Mouse (Mus musculus) thymus, postnatal 25 days (tissue): ENCODE results near the gene Flad1.
"Not testable (repeated sequence)": the region's sequence is repeated elsewhere in the genome, so short reads cannot be mapped to it uniquely, and the experiment has no call there.

Experiments used
- DNase-seq: peaks from one replicate; pipeline ENCODE4 v3.0.0; 2022

Flad1 gene

DNA sequence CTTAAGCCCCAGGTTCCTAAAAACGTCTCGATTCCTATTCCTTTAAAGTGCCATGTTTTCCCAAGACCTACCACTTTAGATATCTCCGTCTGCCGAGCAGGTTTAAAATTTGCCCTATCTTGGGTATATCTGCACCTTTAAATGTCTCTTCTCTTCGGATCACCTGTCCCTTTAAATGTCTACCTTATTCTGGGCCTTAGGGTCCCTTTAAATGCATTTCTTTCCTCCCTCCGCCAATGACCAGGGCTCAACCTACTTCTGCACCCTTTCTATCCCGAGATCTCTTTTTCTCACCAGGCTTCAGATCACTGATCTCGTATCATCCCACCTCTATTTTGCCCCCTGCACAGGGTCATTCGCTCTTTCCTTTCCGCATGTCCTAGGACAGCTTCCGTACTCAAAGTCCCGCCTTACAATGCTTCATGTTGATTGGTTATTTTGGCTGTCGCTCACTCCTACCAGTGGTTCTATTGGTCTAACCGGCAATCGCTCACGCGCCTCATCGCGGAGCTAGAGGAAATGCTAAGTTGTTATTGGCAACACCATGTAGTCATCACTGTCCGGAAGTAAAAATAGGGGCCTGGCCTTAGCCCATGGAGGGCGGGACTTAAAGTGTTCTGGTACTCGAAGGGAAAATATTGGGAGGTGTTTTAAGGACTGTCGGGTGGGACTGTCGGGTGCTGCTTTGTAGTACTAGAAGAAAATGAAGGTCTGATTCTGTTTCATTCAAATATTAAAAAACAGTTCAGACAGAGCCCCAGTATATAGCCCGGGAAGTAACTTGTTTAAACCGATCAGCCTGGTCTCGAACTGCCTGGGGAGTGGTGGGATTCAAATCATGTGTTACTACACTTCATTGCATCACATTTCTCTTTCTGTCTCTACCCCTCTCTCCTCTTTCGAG is at the start of gene Flad1:
Flad1 (minus strand) TSS at position 381 of the 904 bp plus-strand sequence.
- peak; percentile 99 for DNase-seq

DNA sequence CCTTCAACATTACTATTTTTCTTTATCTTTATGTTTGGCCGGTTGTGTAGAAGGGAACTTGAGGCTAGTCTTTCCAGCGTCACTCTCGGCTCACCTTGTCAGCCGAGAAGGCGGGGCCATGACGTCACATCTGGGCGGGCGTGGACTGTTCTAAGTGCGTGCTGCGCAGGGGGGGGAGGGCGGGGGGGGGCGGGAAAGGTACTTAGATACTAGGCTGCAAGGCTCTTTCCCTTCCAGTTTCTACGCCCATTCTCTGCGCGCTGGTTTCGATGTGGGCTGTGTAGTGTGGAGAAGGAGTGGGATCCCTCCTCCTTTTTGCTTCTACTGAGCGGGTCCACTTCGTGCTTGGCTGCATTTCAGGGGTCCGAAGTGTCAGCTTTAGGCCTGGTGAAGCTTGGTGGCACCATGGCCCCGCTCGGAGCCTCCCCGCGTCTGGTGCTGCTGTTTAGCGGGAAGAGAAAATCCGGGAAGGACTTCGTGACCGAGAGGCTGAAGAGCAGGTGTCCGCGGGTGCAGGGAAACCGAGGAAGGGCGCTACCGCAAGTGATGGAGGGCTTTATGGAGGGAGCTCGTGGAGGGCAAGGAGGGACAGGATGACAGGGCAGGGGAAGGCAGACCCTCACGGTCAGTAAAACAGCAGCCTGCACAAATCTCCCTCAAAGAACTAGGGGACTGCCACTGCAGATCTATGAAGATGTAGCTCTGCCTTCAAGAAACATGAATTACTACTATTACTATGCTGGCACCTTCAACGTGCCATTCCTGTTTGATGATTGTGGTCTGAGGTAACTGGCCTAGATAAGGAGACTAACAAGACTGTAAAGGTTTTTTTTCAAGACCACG is 47.5 kb upstream of the Flad1 start:
- peak; percentile 94 for DNase-seq

DNA sequence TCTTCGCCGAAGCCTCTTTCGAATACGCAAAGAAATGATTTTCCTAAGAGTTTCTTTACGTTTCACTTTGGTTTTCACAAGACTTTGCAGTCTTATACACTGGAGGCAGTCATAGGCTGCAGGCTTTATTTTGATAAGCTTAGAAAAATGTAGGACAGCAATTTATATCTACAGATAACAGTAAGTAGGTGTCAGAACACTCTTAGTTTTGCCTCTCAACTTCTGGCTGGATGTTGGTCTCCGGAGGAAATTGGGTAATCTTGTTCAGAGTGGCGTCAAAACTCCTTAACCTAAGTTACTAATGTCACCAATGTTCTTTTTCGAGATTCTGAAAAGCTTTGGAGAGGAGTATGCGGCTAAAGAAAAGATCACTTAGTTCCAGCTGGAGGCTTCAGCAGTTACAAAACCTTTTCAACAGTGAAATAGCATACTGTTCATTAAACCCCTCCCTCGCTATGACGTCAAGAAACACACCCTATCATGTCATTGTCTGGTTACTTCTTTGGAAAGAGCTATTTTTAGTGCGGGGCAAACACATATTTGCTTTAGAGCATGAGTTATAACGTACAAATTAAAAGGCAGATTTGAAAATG is 46.8 kb upstream of the Flad1 start:
- DNase-seq: peak; percentile 35

DNA sequence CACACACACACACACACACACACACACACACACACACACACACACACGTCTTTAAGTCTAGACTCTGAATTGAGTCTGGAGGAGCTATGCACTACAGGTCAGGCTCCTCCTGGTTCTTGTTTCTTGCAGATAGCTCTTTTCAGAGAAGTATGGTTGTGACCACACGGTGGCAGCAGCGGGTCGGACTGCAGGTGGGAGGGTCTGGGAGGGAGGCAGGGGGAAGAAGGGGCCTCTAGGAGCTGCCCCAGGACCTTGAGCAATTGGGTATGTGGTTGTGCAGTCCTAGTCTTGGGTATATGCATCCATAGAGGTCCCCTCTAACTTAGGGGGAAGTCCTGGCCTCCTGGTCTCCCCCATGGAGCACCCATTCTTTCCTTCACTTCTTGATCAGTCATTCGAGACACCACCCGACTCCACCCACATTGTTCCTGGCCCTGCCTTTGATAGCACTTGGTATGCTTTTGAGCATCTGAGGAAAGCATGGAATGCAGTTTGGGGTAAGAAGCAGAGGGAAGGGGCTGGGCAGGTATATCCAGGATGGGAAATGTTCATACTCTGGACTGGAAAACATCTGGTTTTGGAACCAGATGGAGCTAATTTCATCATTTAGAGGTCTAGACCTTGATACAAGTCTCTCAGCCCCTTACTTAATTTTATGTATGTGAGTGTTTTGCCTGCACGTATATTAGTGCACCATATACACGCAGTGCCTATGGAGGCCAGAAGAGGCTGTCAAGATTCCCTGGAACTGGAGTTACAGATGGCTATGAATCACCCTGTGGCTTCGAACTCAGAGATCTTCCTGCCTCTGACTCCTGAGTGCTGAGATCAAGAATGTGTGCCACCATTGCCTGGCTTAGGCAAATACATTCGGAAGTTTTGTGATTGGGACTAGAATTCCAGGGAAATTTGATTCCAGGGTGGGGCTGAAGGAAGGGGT is 45.3 kb upstream of the Flad1 start:
- peak; percentile 84 for DNase-seq

DNA sequence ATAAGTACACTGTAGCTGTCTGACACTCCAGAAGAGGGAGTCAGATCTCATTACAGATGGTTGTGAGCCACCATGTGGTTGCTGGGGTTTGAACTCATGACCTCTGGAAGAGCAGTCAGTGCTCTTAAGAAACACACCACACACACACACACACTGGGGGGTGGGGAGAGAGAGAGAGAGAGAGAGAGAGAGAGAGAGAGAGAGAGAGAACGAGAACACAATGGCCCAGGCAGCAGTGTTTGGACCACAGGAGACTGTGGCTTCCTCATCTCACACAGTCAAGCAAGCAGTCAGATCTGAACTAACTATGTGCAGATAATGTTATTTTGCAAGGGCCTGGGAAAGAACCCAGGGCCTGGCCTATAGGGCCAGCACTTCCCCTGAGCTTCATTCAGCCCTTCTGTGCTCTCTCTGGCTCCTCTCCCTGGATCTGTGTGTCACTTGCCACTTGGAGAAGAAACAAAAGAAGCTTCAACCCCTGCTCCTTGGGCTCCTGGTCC is 44.2 kb upstream of the Flad1 start:
- no peak for DNase-seq

DNA sequence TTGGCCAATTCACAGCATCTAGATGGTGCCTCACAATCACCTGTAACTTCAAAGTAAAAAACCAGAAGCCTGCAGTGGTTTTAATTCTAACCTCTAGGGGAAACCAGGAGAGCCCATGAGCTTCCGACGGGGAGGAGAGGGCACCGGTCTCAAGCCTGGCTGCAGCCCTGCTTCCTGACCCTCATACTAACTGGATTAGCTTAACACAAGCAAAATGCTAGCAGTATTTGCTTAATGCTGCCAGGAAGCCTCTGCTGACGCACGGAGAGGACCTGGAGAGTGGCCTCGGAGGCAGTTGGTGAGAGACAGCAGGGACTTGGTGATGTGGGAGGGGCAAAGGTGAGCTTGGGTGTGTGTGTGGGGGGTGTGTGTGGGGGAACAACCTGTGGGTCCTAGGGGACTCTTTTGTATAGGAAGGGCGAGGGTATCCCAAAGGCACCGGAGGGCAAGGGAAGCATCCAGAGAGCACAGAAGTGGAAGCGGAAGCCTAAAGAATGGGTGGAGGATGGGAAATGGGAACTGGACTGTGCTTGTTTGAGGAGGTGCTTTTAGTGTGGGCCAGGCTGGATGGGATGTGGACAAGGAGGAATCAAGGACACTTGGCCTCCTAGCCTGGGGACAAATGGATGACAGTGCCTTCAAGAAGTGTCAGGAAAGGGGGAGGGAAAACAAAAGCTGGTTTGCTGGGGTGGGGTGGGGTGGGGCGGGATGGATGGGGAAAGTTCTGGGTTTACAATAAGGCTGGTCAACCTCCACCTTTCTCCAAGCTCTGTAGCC is 42.9 kb upstream of the Flad1 start, which contains the start of gene Pmvk:
Pmvk (plus strand) TSS at position 141 of the 777 bp plus-strand sequence.
- DNase-seq: no peak

DNA sequence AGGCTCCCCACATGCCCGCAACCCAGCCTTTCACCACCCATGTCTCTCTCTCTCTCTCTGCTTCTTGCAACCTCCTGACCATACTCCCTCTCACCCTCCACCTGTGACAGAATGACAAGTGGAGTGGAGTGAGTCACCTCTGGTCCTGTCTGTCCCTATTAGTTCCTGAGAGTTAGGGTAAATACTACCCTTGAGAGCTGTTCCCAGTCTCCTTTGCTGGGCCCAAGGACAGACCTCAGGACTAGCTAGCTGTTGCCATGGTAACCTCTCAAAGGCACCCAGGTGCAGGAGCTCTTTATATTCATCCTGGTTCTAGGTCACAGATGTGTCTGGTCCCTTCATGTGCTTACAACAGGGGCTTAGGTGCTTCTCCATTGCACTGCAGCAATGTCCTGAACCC is 40.2 kb upstream of the Flad1 start:
- peak; percentile 60 for DNase-seq

DNA sequence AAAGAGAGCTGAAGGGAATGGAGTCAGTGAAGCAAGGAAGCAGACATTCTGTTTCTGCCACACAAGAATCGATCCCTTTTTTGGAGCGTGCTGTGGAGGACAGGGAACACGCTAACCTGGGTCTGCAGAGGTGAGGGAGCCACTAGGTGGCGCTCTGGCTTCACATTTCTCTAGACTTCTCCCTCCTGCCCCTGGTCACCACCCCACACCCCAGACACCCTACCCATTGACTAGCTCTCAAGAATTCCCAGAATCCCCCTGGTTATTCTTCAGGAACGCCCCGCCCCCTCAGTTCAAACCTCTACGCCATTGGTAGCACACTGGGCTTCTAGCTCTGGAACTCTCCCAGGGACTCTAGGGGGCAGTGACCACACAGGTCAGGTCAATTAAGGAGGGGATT is 37.9 kb upstream of the Flad1 start:
- DNase-seq: peak; percentile 78

DNA sequence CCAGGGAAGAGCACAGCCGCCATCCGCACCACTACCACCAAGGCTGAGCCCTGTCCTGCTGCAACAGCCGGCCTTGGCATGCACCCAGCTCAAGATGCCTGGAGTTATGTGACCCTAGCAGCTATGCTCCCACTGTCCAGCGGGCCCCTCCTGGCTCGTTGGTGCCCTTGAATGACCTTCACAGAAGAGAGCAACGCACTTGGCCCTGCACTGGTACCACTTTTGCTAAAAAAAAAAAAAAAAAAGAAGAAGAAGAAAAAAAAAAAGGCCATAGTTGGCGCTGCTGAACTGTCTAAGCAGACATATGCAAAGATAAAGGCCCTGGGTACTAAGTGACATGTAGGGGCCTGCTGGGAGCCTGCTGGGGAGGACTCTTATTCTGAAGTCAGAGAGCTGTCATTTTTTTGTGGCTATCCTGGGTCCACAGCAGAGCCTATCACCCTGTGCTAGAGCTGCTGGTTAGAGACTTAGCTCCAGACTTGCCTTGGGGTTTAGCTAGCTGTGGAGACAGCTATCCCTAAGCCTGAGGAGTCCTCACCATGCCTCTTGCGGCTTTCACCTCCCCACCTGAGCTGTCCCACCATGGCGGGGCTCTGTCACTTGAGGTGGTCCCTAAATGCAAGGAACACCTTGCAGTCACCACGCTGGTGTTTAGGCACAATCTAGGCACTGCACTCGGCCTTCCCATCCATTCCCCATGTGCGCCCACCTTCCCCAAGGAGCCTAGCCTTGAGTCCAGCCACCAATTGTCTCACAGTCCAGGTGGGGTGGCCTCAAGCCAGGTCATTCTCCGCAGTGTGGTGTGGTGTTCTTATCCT is 37.3 kb upstream of the Flad1 start:
- no peak for DNase-seq

DNA sequence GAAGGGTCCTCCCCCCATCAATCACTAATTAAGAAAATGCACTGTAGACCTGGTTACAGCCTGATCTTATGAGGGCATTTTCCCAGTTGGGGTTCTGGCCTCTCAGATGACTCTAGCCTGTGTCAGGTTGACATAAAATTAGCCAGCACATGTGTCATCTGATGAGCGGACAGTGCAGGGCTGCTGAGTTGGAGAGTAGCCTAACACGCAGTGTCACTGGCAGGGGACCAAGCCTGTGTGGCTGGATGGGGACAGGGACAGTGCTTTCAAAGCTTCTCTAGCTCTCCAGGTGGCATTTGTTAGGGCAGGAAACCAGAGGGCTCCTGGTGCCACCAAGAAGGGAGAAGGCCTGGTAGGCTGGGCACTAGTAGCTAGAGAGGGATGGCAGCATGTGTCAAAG is 29.0 kb upstream of the Flad1 start:
- no peak for DNase-seq

DNA sequence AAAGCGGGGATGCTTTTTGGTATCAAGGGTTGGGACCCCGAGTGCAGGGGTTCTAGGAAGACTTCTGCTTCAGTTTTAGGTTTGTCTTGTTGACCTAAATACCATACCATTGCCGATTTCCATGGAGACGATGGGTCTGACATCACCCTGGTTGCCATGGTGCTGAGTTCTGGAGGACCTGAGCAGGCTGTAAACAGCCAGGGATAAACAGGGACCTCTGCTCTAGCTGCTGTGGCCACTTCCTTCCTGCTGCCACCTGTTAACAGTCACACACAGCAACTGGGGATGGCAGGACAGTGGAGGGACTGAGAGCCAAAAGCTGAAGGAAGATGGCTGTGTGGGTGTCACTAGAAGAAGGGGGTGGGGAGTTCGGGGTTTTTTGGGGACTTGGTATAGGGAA is 25.6 kb upstream of the Flad1 start:
- DNase-seq: peak; percentile 34

DNA sequence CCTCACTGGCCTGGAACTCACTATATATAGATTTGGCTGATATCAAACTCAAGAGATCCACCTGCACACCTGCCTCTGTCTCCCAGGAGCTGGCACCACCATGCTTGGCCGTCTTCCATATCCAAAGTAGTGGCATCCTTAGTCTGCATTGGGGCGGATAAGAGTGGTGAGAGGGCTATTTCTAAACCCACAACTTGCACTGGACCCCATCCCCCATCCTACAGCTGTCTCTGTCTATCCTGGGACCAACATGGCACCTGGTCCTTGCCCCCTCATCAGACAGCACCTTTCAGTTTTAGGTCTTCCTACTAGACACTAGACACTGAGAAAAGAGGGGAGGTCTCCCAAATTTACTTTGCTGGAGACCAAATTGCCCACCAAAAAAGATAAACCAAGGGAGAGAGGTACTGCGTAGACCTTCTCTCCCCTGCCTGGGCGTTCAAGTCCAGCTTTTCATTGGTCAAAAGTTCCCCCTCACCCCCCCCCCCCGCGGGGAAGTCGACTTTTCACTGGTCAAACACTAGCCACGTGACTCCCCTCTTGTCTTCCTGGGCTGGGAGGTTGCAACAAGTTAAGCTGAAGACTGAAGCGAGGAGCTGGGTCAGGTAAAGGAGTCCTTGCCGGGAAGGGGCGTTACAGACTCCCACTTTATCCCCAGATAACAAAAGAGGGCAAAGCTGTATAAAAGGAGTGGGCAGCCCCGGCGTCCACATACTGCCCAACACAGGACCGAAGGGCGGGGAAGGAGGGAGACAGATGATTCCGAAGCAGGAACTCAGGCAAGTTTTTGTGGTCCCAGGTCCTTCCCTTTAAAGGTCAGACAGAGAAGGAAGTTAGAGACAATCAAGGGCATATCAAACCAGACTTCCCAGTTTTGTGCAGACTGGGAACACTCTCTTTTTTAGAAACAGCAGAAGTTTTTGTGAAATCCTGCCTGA is 24.8 kb upstream of the Flad1 start, which contains the start of gene Pbxip1:
Pbxip1 (plus strand) TSS at position 531 of the 938 bp plus-strand sequence.
- DNase-seq: peak; percentile 66

DNA sequence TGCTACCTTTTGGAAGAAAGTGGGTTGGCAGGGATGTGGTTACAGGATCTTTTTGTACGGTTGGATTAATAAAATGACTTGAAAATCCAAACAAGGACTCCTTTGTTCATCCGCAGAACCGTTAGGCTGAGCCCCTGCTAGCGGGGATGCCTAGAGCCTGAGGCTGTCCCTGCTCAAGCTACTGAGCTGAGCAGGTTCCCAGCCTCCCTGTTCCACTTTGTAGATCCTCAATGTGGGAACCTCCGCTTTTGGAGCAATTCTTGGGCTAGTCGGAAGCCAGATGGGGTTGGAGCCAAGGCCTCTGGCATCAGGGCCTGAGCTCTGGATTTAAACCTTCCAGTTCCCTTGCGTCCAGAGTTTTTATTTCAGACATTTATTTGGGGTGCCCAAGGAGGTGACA is 23.4 kb upstream of the Flad1 start:
- DNase-seq: no peak

DNA sequence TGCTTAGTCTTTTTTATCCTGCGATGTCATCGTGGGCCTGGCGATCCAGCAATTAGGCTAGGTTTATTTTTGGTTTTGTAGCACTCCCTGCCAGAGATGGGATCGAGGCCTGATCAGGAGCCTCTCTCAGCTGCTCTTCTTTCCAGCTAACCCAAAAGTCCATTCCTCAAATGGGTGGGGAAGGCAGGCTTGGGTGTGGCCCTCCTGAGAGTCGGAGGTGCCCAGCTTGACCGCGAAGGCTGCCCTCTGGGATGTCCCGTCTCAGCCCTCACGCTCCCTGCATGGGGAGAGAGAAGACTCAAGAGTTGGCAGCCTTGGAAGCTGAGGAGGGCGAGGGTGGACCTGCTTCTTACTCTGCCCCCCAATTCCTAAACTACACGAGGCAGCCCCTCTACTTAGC is 22.9 kb upstream of the Flad1 start:
- DNase-seq: no peak

DNA sequence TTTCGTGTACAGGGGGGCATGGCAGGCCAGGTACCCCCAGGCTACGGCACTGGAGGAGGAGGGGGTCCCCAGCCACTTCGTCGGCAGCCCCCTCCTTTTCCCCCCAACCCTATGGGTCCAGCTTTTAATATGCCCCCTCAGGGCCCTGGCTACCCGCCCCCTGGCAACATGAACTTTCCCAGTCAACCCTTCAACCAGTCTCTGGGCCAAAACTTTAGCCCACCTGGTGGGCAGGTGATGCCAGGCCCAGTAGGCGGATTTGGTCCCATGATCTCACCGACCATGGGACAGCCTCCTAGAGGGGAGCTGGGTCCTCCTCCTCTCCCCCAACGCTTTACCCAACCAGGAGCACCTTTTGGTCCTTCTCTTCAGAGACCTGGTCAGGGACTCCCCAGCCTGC is 20.9 kb upstream of the Flad1 start:
- no peak for DNase-seq

DNA sequence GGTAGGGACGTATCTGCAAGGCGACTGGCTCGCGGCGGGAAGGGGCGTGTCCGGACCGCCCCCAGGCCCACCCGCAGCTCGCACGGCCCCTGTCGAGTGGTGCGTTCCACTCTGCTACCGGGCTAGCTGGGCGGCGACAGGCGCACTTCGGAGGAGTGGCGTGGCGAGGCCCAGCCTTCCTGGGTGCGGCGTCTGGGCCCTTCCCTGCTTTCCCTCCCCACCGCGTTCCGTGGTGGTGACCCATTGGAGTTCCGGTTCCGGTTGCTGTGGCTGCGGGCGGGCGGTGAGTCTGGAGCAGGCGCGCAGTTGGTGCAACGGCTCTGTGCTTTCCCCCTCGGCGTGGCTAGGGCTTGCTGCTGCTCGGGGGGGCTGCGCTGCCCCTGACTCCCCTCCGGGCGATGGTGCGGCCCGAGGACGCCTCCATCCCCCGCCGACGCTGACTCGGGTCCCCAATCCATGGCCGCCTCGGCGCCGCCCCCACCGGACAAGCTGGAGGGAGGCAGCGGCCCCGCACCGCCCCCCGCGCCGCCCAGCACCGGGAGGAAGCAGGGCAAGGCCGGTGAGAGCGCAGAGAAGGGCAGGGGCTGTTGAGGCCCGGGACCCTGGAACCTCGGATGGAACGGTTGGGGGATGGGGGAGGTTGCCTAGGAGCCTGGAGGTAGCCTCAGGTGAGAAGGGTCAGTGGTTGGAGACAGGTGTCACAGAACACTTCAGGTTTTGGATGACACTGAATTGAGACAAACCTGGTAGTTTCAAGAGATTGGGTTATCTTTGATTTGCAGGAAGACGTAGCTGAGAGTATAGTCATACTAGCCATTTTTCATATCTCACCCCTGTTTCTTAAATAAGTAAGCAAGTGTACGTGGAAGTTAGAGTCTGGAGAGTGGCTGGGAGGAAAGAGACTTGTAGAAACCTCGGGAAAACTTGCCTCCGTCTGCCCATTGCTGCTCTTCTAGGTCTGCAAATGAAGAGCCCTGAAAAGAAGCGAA is 18.8 kb upstream of the Flad1 start, which contains the start of gene Pygo2:
Pygo2 (plus strand) TSS at position 44 of the 989 bp plus-strand sequence.
- peak; percentile 90 for DNase-seq

DNA sequence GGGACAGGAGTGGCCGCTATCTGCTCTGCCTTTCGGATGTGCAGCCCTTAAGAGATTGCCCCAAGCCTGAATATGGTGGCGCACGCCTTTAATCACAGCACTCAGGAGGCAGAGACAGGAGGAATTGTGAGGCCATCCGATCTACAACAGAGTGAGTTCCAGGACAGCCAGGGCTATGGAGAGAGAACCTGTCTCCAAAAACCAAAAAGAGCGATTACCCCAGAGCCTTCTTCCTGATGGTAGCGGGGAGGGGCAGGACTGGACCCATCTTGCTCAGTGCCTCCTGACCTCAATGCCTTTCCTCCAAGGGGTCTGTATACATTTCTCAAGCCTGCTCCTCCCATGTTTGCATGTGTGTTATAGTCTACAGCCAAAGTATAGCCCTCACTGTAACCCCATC is 17.4 kb upstream of the Flad1 start:
- not testable (repeated sequence) for DNase-seq

DNA sequence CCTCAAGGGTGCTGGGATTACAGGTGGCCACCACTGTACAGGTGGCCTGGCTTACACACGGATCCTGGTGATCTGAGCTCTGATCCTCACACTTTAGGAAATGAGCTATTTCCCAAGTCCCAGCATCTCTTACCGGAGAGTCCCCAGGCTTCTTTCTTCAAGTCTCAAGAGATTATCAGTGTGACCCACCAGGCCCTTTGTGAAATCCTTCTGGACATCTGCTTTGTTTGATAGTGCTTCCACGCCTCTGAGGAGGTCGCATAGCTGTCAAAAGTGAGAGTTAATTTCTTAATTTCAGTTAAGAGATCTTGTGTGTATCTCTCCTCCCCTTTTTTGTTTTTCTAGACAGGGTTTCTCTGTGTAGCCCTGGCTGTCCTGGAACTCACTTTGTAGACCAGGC is 14.2 kb upstream of the Flad1 start:
- no peak for DNase-seq
